Mouse (Mus musculus) bone marrow macrophage, adult 2 months (primary cell): Measurements from ENCODE around the gene Flna.

Experiments used
- CTCF ChIP-seq: IDR thresholded peaks from 2 replicates; pipeline ENCODE4 v1.5.1; 2012; ENCODE audit warnings: low read depth, mild to moderate bottlenecking, low read length, moderate library complexity
- POLR2A ChIP-seq: IDR thresholded peaks from 2 replicates; pipeline ENCODE4 v1.6.1; 2012; ENCODE audit warnings: mild to moderate bottlenecking, low read depth, low read length, borderline replicate concordance

GRCm38 (mm10) chrX:74281041-74281731 is 31.6 kb upstream of the Flna start:
- TF ChIP-seq POLR2A (0 out of 2 replicates have a peak, but pooled peaks have one; percentile 43), CTCF (no peak)
